Mouse (Mus musculus) hindbrain, embryonic 14.5 days (tissue): ENCODE results near the gene Cnn2. TPM values are rescaled to one million over a fixed set of nuclear protein-coding genes. Genes with fewer than 3 reads are reported as not detected.

Experiments
- ATAC-seq: fragments of 200-750 bp; cut with Nextera tagmentation; 2 replicates; pipeline ENCODE4 v1.8.0; 2017; ENCODE audit warnings: moderate number of reproducible peaks, mild to moderate bottlenecking, moderate TSS enrichment, moderate library complexity; ENCODE audit not compliant: low FRiP score
- DNase-seq: peaks from one replicate; pipeline ENCODE4 v3.0.0-alpha.2; 2015; ENCODE audit warnings: low spot score
- H3K27ac ChIP-seq: fragments of 300-500 bp; sonication (generic); 2 replicates; pipeline ENCODE4 v1.5.1; 2014; ENCODE audit warnings: mild to moderate bottlenecking, moderate library complexity
- H3K27me3 ChIP-seq: fragments of 300-500 bp; sonication (generic); 2 replicates; pipeline ENCODE4 v1.6.1; 2014; ENCODE audit warnings: mild to moderate bottlenecking, low read length, mixed read lengths; ENCODE audit not compliant: control insufficient read depth, insufficient read depth
- H3K36me3 ChIP-seq: fragments of 300-500 bp; sonication (generic); replicated peaks from 2 replicates; pipeline ENCODE4 v1.6.1; 2014; ENCODE audit not compliant: control insufficient read depth, insufficient read depth
- H3K4me1 ChIP-seq: fragments of 300-500 bp; sonication (generic); replicated peaks from 2 replicates; pipeline ENCODE4 v1.6.1; 2014; ENCODE audit warnings: antibody characterized with exemption, low read length, mixed read lengths; ENCODE audit not compliant: control insufficient read depth, insufficient read depth
- H3K4me2 ChIP-seq: fragments of 300-500 bp; sonication (generic); replicated peaks from 2 replicates; pipeline ENCODE4 v1.6.1; 2014; ENCODE audit warnings: mild to moderate bottlenecking, moderate library complexity
- H3K4me3 ChIP-seq: fragments of 300-500 bp; sonication (generic); replicated peaks from 2 replicates; pipeline ENCODE4 v1.5.1; 2014; ENCODE audit warnings: mild to moderate bottlenecking, low read length
- H3K9ac ChIP-seq: fragments of 300-500 bp; sonication (generic); 2 replicates; pipeline ENCODE4 v1.6.1; 2014
- H3K9me3 ChIP-seq: fragments of 300-500 bp; sonication (generic); 2 replicates; pipeline ENCODE4 v1.6.1; 2016; ENCODE audit warnings: low read length; ENCODE audit not compliant: control insufficient read depth
- WGBS: fragments of 180-500 bp; shearing (Covaris S2); extraction: QIAGEN DNeasy Blood & Tissue Kit; methylation state at CpG from one replicate; pipeline ENCODE4 v1.1.7; 2014; 5-methylcytosine and 5-hydroxymethylcytosine counted together
- polyA plus RNA-seq: library from polyadenylated mRNA; unstranded; fragments of >200 nt; fragmentation: Nextera tagmentation; extraction: Ambion mirVana; gene quantifications from 2 replicates; pipeline ENCODE4 v1.2.1, GENCODE M21; 2014

Gene Cnn2
- polyA plus RNA-seq, 1 experiment from 2014 or later: 37.6 TPM

DNA sequence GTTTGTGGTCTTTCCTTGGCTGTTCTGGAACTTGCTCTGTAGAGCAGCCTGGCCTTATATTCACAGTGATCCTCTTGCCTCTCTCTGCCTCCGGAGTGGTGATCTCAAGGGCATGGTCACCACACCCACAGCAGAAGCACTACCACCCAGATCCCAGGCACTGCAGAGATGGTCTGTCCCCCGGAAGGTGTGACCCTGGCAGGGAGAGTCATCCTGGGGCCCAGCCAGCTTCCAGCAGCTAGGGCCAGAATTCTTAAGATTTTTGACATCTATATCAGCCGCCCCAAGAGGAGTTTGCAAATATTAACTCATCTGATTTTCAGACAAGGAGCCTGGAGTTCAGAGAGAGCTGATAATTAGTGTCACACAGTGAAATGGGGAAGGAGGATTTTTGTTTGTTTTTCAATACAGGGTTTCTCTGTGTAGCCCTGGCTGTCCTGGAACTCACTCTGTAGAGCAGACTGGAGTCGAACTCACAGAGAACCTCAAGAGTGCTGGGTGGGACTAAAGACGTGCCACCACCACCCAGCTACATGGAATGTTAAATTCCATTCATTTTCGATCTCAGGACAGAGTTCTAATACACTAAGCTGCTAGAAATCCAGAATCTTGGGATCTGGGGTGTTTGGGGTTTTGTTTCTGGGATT lies 2.0 kb upstream of the Cnn2 start:
- H3K27ac ChIP-seq: peak overlapping the region; percentile 97
- H3K4me2 ChIP-seq: peak overlapping the region; percentile 92
- no peaks in the 10 kb centered on the region; the same call in 1 of the 2 replicates for H3K36me3 ChIP-seq
- H3K9me3 ChIP-seq: peaks cover 7% of the 10 kb centered on the region; the same call in 1 of the 2 replicates
- ATAC-seq (no peak), DNase-seq (no peak)
- peaks cover 28% of the 10 kb centered on the region for H3K4me1 ChIP-seq
- peak overlapping the region; percentile 83 for H3K9ac ChIP-seq
- H3K4me3 ChIP-seq: peak overlapping the region; percentile 48
- H3K27me3 ChIP-seq: peaks cover 43% of the 10 kb centered on the region
- 43% methylated on average over 6 of the region's 6 CpGs for WGBS

DNA sequence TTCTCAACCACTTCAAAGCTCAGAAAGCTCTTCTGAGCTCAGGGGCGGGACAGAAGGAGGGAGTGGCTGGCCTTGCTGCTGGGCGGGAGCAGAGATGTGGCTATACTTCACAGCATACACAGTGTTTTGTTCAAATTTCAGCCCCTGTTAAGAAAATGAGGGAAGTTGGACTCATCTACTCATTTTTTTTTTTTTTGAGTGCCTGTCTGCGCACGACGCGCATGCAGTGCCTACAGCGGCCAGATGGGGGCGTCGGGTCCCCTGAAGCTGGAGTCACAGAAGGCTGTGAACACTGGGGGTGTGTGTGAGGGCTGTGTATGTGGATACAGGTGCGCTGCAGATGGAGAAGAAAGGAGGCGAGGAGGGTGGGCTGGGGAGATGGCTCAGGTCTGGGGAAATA lies 1.4 kb upstream of the Cnn2 start:
- Histone ChIP-seq H3K4me3 (peak overlapping the region; percentile 9; the same call in 1 of the 2 replicates), H3K4me2 (peak overlapping the region; percentile 92), H3K36me3 (no peaks in the 10 kb centered on the region), H3K27ac (no peak overlapping the region), H3K9ac (no peak overlapping the region), H3K27me3 (peaks cover 43% of the 10 kb centered on the region), H3K9me3 (peaks cover 11% of the 10 kb centered on the region; the same call in 1 of the 2 replicates), H3K4me1 (peaks cover 28% of the 10 kb centered on the region)
- ATAC-seq: no peak
- WGBS: 6% methylated on average over 11 of the region's 11 CpGs
- peak; percentile 86 for DNase-seq

DNA sequence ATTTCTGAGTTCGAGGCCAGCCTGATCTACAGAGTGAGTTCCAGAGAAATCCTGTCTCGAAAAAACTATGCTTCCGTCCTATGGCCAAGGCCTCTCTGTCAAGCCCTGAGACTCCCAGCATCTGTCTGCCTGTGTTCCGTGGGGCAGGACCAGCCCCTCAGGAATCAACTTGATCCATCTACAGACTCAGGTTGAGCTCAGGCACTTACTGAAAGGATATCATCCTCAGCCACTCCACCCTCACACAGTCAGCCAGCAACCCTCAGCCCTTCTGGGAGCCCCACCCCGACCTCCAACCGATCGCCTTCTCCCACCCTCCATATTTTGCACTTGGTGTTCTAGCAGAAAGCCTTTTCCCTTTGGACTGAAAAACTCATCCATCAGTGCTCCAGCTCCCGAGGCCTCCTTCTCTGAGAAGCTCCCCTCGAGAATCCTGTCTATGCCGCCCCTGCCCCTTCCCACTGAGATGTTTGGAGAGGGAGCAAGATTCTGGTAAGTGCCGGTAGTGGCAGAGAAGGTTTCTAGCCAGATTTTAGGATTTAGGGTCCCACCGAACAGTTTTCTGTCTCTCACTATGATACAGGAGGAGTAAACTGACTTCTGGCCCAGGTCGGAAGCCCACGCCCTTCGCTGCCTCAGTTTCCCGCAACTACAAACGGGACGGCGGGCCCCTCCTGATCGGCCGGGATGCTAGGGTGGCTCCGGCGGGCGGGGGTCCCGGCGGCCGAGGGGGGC lies 446 bp upstream of the Cnn2 start:
- H3K9ac ChIP-seq: peak overlapping the region; percentile 52
- H3K27ac ChIP-seq: no peak overlapping the region; the same call in 1 of the 2 replicates

DNA sequence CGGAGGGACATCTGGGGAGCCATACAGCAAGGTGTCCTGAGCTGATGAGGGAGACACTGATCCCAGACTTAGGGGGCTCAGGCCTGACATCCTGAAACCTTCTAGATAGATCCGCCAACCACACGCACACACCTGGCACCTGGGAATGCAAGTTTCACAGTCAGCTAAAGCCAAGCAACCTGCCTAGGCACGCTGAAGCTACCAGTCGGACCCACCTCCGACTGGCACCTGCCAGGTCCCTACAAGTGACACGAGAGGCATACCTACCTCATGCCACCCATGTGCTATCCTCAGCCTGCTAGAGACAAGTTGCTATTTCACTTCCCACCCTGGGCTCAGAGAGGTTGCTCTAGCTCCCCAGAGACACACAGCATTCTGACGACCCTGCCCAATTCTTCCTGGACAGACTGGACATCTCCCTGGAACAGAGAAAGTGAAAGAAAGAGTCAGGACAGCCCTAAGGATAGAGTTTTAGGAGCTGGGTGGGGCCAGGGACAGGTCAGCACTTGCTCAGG lies 945 bp downstream of the Cnn2 start:
- peak overlapping the region; percentile 40 for H3K4me3 ChIP-seq
- no peak for ATAC-seq
- 0 out of 2 replicates have a peak overlapping the region, but pooled peaks have one; percentile 6 for H3K9ac ChIP-seq
- peak overlapping the region; percentile 92 for H3K4me2 ChIP-seq
- DNase-seq: no peak
- H3K27me3 ChIP-seq: peaks cover 43% of the 10 kb centered on the region
- H3K4me1 ChIP-seq: peaks cover 15% of the 10 kb centered on the region
- H3K27ac ChIP-seq: no peak overlapping the region
- peaks cover 11% of the 10 kb centered on the region; the same call in 1 of the 2 replicates for H3K9me3 ChIP-seq
- no peaks in the 10 kb centered on the region for H3K36me3 ChIP-seq
- 38% methylated on average over 8 of the region's 8 CpGs for WGBS

More for the DNA sequence above, 446 bp upstream of the Cnn2 start:
- peak overlapping the region; percentile 92 for H3K4me2 ChIP-seq
- peaks cover 43% of the 10 kb centered on the region for H3K27me3 ChIP-seq
- WGBS: 12% methylated on average over 27 of the region's 27 CpGs
- peaks cover 11% of the 10 kb centered on the region; the same call in 1 of the 2 replicates for H3K9me3 ChIP-seq
- peaks cover 21% of the 10 kb centered on the region for H3K4me1 ChIP-seq
- no peaks in the 10 kb centered on the region for H3K36me3 ChIP-seq
- ATAC-seq (no peak), DNase-seq (no peak)
- peak overlapping the region; percentile 40 for H3K4me3 ChIP-seq

DNA sequence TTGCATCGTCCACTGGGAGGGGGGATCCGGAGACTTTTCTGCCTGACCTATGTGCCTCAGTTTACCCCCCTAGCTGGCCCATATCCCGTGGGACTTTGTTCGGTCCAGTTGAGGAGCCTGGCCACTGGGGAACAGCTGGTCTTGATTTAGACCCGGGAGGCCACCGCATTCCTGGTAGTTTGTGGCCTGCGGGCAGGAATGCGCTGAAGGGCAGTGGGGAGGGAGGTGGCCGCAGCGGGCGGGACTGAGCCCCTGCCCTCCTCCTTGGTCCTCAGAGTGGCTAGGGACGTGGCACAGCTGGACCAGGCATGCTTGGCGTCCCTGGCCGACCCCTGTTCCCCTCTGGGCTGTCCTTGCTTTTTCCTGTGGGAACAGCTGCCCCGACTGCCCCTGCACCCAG lies 1.5 kb downstream of the Cnn2 start:
- H3K4me2 ChIP-seq: peak overlapping the region; percentile 92
- H3K36me3 ChIP-seq: no peaks in the 10 kb centered on the region
- peaks cover 43% of the 10 kb centered on the region for H3K27me3 ChIP-seq
- 14% methylated on average over 15 of the region's 15 CpGs for WGBS
- H3K27ac ChIP-seq: no peak overlapping the region
- peak overlapping the region; percentile 40; the same call in 1 of the 2 replicates for H3K4me3 ChIP-seq
- H3K9ac ChIP-seq: no peak overlapping the region
- DNase-seq (no peak), ATAC-seq (no peak)
- peaks cover 11% of the 10 kb centered on the region; the same call in 1 of the 2 replicates for H3K9me3 ChIP-seq
- peaks cover 15% of the 10 kb centered on the region for H3K4me1 ChIP-seq

DNA sequence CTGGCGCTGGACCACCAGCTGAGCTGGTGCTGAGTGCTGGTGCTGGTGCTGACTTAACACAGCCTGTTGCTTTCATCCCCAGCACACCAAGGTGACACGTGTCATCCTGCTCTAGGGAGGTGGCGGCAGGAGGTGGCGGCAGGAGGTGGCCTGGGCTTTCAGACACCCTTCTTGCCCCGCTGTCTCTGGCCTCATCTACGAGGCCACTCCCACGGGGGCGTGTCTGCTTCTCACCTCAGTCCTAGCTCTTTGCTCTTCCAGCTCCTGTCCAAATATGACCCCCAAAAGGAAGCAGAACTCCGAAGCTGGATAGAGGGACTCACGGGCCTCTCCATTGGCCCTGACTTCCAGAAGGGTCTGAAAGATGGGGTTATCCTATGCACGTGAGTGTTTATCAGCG lies 2.7 kb downstream of the Cnn2 start:
- H3K9ac ChIP-seq: no peak overlapping the region
- H3K4me3 ChIP-seq: no peak overlapping the region
- H3K4me2 ChIP-seq: no peak overlapping the region
- H3K4me1 ChIP-seq: peaks cover 13% of the 10 kb centered on the region
- peaks cover 11% of the 10 kb centered on the region; the same call in 1 of the 2 replicates for H3K9me3 ChIP-seq
- WGBS: 57% methylated on average over 12 of the region's 12 CpGs
- ATAC-seq: no peak
- H3K27me3 ChIP-seq: peaks cover 43% of the 10 kb centered on the region
- no peak overlapping the region for H3K27ac ChIP-seq
- no peaks in the 10 kb centered on the region for H3K36me3 ChIP-seq
- no peak for DNase-seq

DNA sequence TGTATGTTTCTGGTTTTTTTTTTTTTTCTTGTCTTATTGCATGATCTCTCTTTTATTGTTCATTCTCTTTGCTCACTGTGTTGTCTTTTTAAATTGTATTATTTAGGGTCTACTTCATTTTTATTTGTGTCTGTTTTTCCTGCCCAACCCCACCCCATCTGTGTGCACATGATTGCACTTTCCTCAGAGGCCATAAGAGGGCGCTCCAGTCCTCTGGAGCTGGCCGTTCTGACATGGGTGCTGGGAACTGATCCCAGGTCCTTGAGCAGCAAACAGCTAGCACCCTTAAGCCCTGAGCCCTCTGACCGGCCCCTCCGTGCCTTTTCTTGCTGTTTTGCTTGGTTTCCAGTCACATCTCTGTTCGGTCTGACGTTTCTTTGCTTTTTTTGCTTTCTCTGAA lies 3.2 kb downstream of the Cnn2 start:
- ATAC-seq: no peak
- H3K4me3 ChIP-seq: no peak overlapping the region
- H3K4me1 ChIP-seq: peaks cover 8% of the 10 kb centered on the region
- H3K9me3 ChIP-seq: peaks cover 11% of the 10 kb centered on the region; the same call in 1 of the 2 replicates
- WGBS: 86% methylated on average over 6 of the region's 6 CpGs
- DNase-seq: no peak
- H3K4me2 ChIP-seq: no peak overlapping the region
- H3K36me3 ChIP-seq: no peaks in the 10 kb centered on the region
- no peak overlapping the region for H3K27ac ChIP-seq
- H3K27me3 ChIP-seq: peaks cover 43% of the 10 kb centered on the region
- no peak overlapping the region for H3K9ac ChIP-seq

DNA sequence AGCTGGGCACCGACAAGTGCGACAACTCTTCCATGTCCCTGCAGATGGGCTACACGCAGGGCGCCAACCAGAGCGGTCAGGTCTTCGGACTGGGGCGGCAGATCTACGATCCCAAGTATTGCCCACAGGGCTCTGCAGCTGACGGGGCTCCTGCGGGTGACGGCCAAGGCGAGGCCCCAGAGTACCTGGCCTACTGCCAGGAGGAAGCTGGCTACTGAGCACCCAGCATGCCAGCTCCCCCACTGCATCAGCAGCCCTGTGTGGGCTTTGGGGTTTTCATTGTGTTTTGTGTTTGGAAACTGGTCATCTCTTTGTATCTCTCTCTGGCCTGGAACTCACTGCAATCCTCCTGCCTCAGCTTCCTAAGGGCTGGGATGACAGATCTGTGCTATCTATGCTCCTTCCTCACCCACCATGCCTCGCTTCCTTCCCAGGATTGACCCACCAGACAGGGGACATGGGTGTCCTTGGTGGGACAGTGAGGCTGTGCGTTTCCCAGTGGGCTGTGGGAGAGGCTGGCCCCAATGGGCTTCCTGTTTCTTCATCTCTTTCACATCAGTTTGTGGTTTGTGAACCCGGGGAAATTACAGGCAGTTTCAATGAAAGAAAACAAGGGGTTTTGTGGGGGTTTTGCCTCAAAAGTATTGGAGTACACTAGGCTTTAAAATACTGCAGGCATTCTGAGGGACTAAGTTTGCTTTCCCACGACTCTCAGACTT lies 6.2 kb downstream of the Cnn2 start:
- DNase-seq (no peak), ATAC-seq (no peak)
- 84% methylated on average over 16 of the region's 16 CpGs for WGBS
- Histone ChIP-seq H3K36me3 (no peaks in the 10 kb centered on the region), H3K4me2 (no peak overlapping the region), H3K27me3 (peaks cover 17% of the 10 kb centered on the region), H3K9me3 (peaks cover 11% of the 10 kb centered on the region; the same call in 1 of the 2 replicates), H3K27ac (no peak overlapping the region), H3K4me3 (no peak overlapping the region), H3K9ac (no peak overlapping the region), H3K4me1 (peaks cover 10% of the 10 kb centered on the region; the same call in 1 of the 2 replicates)
